Mouse (Mus musculus) megakaryocyte-erythroid progenitor cell, adult 5-6 weeks (primary cell): ENCODE data around the gene Mageb5. TPM values are rescaled to one million over a fixed set of nuclear protein-coding genes. Genes with fewer than 3 reads are reported as not detected.
"Not testable (repeated sequence)": the region's sequence is repeated elsewhere in the genome, so short reads cannot be mapped to it uniquely, and the experiment has no call there.

ENCODE experiments used
- ATAC-seq: replicated peaks from 2 replicates; pipeline ENCODE4 v1.8.0; 2016; ENCODE audit warnings: mild to moderate bottlenecking, inconsistent platforms; ENCODE audit not compliant: severe bottlenecking, poor library complexity, low FRiP score, low TSS enrichment
- total RNA-seq, 2 experiments: library from RNA; stranded (forward) in 1 of 2; stranded (reverse) in 1 of 2; fragments of 200-1000, 215-1000 nt in 1 of 2; fragments of >200 nt in 1 of 2; fragmentation: Nextera tagmentation in 1 of 2; gene quantifications; 2 replicates each; pipeline ENCODE4 v1.2.3; 2014 to 2017

The Mageb5 gene
- total RNA-seq (2014; fragmentation: Nextera tagmentation), result not detected in 2 replicates
- not detected in 2 replicates for total RNA-seq (2017)

DNA sequence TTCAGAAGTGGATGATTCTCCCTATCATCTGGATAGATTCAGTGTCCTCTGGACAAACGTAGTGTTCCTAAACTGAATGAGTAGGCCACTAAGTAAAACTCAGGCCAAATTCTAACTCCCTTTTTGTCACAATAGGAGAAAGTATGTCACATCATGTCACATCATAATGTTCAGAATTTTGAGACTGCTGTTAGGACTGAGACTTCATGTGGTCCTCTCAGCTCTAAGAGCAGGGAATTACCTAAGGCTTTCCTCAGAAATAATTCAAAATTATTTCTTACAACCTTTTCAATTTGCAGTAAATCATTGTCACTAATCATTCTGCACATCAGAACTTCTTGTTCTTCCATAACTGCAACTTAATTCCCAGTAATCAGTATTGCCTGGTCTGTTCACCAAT is at the start of gene Mageb5:
Gene Mageb5, minus strand, starts transcription at position 101 of the 400 bp plus-strand sequence.
- not testable (repeated sequence) for ATAC-seq

DNA sequence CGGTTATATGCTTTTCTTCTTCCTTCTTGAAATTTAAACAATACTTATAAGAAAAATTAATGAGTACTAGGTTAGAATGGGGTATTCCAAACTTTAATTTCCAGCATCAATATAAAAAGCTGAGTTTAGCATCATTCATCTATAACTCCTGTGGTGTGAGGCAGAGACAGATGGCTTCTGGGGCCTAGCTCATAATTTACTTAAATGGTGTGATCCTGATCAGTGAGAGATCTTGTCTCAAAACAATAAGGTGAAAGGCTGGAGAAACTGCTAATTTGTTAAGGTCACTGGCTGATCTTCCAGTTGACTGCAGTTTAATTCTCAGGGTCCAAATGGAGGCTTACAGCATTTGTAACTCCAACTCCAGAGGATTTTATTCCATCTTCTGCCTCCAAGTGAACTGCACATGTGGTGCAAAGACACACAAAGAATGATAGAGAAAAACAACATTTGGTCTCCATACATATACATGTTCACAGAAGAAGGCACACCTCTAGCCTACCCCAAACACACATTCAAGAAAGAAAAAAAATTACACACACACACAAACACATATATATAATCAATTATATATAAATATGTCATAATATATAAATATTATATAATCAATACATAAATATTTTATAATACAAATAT is 23.1 kb downstream of the Mageb5 start:
- ATAC-seq, result not testable (repeated sequence)

Other genes starting within 250 kb of the Mageb5 start
- not detected in 2 replicates for gene 1700084M14Rik, start 207.1 kb downstream of the Mageb5 start, total RNA-seq (2014; fragmentation: Nextera tagmentation)
- gene 1700084M14Rik, start 207.1 kb downstream of the Mageb5 start, total RNA-seq (2017), result not detected in 2 replicates
- gene Gm14781, start 150.8 kb downstream of the Mageb5 start, total RNA-seq (2014; fragmentation: Nextera tagmentation), result not detected in 2 replicates
- not detected in 2 replicates for gene Gm14781, start 150.8 kb downstream of the Mageb5 start, total RNA-seq (2017)
- not detected in 2 replicates for gene Mageb1, start 233.3 kb upstream of the Mageb5 start, total RNA-seq (2014; fragmentation: Nextera tagmentation)
- gene Mageb1, start 233.3 kb upstream of the Mageb5 start, total RNA-seq (2017), result not detected in 2 replicates